Mouse (Mus musculus) thymus, adult 2 months (tissue): ENCODE data around the gene Ern2. TPM values are rescaled to one million over a fixed set of nuclear protein-coding genes. Genes with fewer than 3 reads are reported as not detected.

Experiments used
- DNase-seq: peaks from one replicate; pipeline ENCODE4 v3.0.0; 2021
- H3K27ac ChIP-seq: fragments of 200-500 bp; 2 replicates; pipeline ENCODE4 v1.5.1; 2012; ENCODE audit warnings: low read length, control low read depth; ENCODE audit not compliant: control insufficient read depth, insufficient read depth
- H3K27me3 ChIP-seq: fragments of 200-500 bp; 2 replicates; pipeline ENCODE4 v1.6.1; 2012; ENCODE audit warnings: mild to moderate bottlenecking, low read length, moderate library complexity, mixed read lengths; ENCODE audit not compliant: control insufficient read depth, insufficient read depth
- H3K36me3 ChIP-seq: fragments of 200-500 bp; 2 replicates; pipeline ENCODE4 v1.6.1; 2012; ENCODE audit warnings: mild to moderate bottlenecking, low read length, moderate library complexity; ENCODE audit not compliant: control insufficient read depth, insufficient read depth
- H3K4me1 ChIP-seq: fragments of 200-500 bp; replicated peaks from 2 replicates; pipeline ENCODE4 v1.6.1; 2012; ENCODE audit warnings: low read length; ENCODE audit not compliant: control insufficient read depth, insufficient read depth
- H3K4me3 ChIP-seq: fragments of 200-500 bp; 2 replicates; pipeline ENCODE4 v1.5.1; 2012; ENCODE audit warnings: mild to moderate bottlenecking, low read length, control low read depth, moderate library complexity; ENCODE audit not compliant: control insufficient read depth, insufficient read depth
- CTCF ChIP-seq: fragments of 200-500 bp; IDR thresholded peaks from 2 replicates; pipeline ENCODE4 v1.5.1; 2012; ENCODE audit warnings: mild to moderate bottlenecking, control low read depth, low read length, moderate library complexity, borderline replicate concordance; ENCODE audit not compliant: control insufficient read depth, poor library complexity, insufficient read depth; ENCODE audit errors: extremely low read depth
- POLR2A ChIP-seq: fragments of 200-500 bp; IDR thresholded peaks from 2 replicates; pipeline ENCODE4 v1.6.1; 2012; ENCODE audit warnings: mild to moderate bottlenecking, low read length, control low read depth, moderate library complexity; ENCODE audit not compliant: control insufficient read depth, poor library complexity, insufficient read depth; ENCODE audit errors: extremely low read depth
- WGBS: fragments of 180-500 bp; shearing (Covaris S2); methylation state at CpG from one replicate; pipeline ENCODE4 v1.1.7; 2018; 5-methylcytosine and 5-hydroxymethylcytosine counted together
- polyA plus RNA-seq: library from polyadenylated mRNA; depleted of rRNA; stranded (reverse); fragments of >200 nt; gene quantifications from 2 replicates; pipeline ENCODE4 v1.2.3, GENCODE M21; 2012

Gene Ern2
- polyA plus RNA-seq, 1 experiment, result 0.11 TPM

DNA sequence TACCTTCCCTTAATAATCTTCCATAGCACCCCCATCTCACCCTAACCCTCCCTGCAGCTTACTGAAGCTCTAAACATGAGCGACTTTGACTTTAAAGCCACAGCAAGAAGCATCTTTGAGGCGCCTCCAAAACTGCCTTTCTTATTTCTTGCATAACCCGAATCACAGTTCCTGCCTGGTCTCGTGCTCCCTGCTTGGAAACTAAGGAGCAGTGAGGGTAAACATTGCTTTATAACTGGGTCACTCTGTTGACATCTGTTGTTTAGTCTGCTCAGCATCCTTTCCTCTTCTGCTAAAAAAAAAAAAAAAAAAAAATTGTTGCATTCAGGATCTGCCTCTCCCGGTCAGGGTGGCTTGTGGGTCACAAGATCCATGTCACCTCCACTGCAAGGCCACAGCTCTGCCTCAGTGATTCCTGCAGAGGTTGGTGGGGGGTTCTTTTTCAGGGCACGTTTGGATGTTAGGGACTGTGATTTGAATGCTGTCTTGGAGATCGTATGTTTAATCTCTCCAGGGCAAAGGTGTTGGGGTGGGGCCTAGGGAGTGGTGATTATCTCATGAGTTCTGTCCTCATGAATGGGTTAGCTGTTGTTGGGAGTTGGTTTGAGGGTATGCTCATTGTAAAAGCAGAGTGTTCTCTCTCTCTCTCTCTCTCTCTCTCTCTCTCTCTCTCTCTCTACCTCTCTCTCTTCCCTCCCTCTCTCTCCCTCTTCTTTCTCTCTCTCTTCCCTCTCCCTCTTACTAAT is 22.4 kb upstream of the Ern2 start:
- 70% methylated on average over 7 of the region's 7 CpGs for WGBS
- DNase-seq, result no peak

GRCm38 (mm10) chr7:122206121-122206520 is 20.1 kb upstream of the Ern2 start:
- Histone ChIP-seq H3K4me1 (no peaks in the 10 kb centered on the region), H3K4me3 (no peak overlapping the region), H3K36me3 (no peaks in the 10 kb centered on the region), H3K27me3 (no peaks in the 10 kb centered on the region), H3K27ac (no peak overlapping the region)
- 72% methylated on average over 2 of the region's 2 CpGs for WGBS
- TF ChIP-seq POLR2A (no peak), CTCF (no peak)
- DNase-seq, result no peak

More for the DNA sequence above, 22.4 kb upstream of the Ern2 start:
- no peaks in the 10 kb centered on the region for H3K4me1 ChIP-seq
- no peaks in the 10 kb centered on the region for H3K27me3 ChIP-seq
- TF ChIP-seq POLR2A (no peak), CTCF (no peak)
- no peak overlapping the region for H3K27ac ChIP-seq
- H3K36me3 ChIP-seq, result no peaks in the 10 kb centered on the region
- H3K4me3 ChIP-seq, result no peak overlapping the region

DNA sequence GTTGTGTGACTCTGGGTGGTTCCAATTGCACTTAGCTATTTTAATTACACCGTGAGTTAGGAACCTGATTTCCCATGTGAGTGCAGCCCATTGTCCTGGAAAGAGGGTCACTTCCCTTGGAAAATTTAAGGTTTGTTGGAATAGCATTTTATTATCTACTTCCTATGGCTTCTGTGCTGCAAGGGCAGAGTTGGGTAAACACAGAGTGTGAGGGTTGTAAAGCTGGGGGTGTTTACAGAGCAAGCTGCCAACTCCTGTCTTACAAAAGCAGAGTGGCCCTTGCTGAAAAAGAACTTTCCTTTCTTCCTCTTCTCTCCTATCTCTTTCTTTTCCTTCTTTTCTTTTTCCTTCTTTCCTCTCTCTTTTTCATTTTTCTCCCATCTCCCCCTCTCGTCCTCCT is 17.9 kb upstream of the Ern2 start:
- no peak for TF ChIP-seq POLR2A
- no peak for TF ChIP-seq CTCF
- no peak for DNase-seq
- WGBS, result 71% methylated on average over 2 of the region's 2 CpGs
- no peaks in the 10 kb centered on the region for H3K36me3 ChIP-seq
- no peak overlapping the region for H3K27ac ChIP-seq
- no peaks in the 10 kb centered on the region for H3K4me1 ChIP-seq
- H3K4me3 ChIP-seq, result no peak overlapping the region
- no peaks in the 10 kb centered on the region for H3K27me3 ChIP-seq

DNA sequence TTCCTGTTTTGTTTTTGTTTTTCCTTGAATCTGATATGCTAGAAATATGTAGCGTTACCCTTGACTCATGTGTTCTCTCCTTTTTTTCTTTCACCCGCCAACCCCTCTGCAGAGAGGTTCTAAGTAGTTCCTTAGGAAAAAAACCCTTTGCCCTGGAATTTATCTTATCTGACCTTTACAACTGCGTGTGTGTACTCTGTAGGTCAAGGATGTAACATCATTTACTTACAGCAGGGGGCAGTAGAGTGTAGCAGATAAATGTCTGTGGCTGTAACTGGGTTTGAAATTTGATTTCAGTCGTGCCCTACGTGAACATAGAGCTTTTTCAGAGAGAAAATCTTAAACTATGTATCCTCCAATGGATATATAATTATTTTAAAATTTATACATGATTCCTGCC is 13.3 kb upstream of the Ern2 start:
- Histone ChIP-seq H3K27me3 (no peaks in the 10 kb centered on the region), H3K4me3 (no peak overlapping the region), H3K36me3 (no peaks in the 10 kb centered on the region), H3K27ac (no peak overlapping the region), H3K4me1 (no peaks in the 10 kb centered on the region)
- DNase-seq, result peak; percentile 29
- TF ChIP-seq POLR2A (no peak), CTCF (no peak)
- 44% methylated on average over 5 of the region's 5 CpGs for WGBS

DNA sequence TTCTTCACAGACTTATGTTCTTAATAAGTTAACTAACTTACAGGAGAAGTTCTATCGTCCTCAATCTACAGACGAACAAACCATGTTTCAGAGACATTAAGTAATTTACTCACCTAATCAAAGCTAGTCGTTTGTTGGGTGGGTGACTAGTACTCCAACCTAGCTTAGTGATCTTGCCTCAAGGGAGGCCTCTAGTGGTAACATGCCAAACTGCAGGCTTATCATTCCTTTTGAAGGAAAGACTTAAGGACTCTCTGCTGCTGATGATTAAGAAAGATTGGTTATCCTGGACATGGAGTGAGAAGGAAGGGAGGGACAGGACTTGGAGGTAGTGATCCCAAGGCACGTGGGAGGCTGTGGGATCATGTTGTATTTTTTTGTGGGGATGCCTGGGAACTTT is 11.3 kb upstream of the Ern2 start:
- DNase-seq, result peak; percentile 64
- Histone ChIP-seq H3K4me1 (no peaks in the 10 kb centered on the region), H3K36me3 (no peaks in the 10 kb centered on the region), H3K27ac (no peak overlapping the region), H3K4me3 (no peak overlapping the region), H3K27me3 (no peaks in the 10 kb centered on the region)
- WGBS, result 36% methylated on average over 4 of the region's 4 CpGs
- TF ChIP-seq CTCF (no peak), POLR2A (no peak)

DNA sequence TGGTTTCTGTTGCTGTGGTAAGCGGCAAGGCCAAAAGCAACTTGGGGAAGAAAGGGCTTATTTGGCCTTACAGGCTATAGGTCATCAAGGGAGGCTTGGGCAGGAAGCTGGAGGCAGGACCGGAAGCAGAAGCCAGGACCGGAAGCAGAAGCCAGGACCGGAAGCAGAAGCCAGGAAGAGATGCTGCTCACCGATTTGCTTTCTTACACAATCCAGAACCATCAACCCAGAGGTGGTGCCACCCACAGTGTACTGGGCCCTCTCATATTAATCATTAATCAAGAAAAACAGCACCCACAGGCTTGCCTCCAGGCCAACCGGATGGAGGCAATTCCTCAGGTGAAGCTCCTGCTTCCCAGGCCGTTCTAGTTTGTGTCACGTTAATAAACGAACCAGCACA is 10.8 kb upstream of the Ern2 start:
- Histone ChIP-seq H3K36me3 (no peaks in the 10 kb centered on the region), H3K4me1 (no peaks in the 10 kb centered on the region), H3K4me3 (no peak overlapping the region), H3K27me3 (no peaks in the 10 kb centered on the region), H3K27ac (no peak overlapping the region)
- TF ChIP-seq POLR2A, result no peak
- TF ChIP-seq CTCF, result no peak
- no peak for DNase-seq
- 76% methylated on average over 9 of the region's 9 CpGs for WGBS

DNA sequence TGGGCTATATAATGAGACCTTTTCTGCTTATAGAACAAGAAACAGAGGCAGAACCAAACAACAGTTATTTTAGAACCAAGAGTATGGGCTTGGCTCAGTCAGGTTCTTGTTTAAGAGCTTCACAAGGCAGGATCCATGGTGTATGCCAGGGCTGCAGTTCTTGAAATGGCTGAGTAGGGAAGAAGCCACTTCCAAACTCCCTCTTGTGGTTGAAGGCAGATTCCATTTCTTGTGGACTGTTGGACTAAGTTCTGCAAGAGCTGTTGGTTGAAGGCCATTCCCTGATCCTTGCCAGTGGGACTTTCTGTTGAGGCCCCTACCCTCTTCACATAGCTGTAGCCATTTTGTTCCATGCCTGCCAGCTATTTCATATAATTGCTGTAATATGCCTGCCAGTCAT is 7.9 kb upstream of the Ern2 start:
- Histone ChIP-seq H3K27ac (no peak overlapping the region), H3K4me3 (no peak overlapping the region), H3K27me3 (no peaks in the 10 kb centered on the region), H3K4me1 (no peaks in the 10 kb centered on the region), H3K36me3 (no peaks in the 10 kb centered on the region)
- DNase-seq, result no peak
- TF ChIP-seq POLR2A (no peak), CTCF (no peak)
